Mouse (Mus musculus) stomach, postnatal 0 days (tissue): Measurements from ENCODE around the gene Clcnka.

Experiments used
- CTCF ChIP-seq: IDR thresholded peaks from 2 replicates; pipeline ENCODE4 v1.5.1; 2016; ENCODE audit warnings: antibody characterized with exemption, low read depth, mild to moderate bottlenecking, moderate library complexity
- EP300 ChIP-seq: optimal IDR thresholded peaks from 2 replicates; pipeline ENCODE3; 2016; ENCODE audit warnings: antibody characterized with exemption

GRCm38 (mm10) chr4:141382406-141382805 lies 16.1 kb downstream of the Clcnka start:
- TF ChIP-seq EP300 (no peak), CTCF (peak; percentile 30)
